Mouse (Mus musculus): ENCODE measurements at regions not wholly inside any gene's neighbourhood (a gene's known extent, or its start where the extent isn't known, plus 50 kb on each side); places are given as distances from the start of the nearest gene placed in this dataset.

DNA sequence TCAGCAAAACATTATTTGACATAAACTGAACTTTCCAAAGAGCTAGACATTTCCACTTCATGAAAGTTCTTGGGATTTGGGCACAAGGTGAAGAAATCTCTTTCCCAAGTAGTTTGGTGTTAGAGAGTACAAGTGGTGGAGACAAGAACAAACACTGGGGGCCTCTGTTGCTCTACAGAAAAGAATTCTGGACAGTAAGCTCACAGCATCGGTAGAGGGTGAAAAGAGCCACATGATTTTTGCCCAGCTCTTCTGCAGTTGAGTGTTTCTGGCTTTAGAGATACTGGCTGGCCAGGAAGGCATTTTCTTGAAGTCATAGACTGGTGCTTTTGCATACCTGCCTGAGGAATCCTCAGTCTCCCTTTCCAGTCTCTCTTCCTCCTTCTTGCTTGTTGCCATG is 127.8 kb downstream of the Stk31 start:
- DNase-seq (ENCODE audit: low read depth, low spot score) = no peak

DNA sequence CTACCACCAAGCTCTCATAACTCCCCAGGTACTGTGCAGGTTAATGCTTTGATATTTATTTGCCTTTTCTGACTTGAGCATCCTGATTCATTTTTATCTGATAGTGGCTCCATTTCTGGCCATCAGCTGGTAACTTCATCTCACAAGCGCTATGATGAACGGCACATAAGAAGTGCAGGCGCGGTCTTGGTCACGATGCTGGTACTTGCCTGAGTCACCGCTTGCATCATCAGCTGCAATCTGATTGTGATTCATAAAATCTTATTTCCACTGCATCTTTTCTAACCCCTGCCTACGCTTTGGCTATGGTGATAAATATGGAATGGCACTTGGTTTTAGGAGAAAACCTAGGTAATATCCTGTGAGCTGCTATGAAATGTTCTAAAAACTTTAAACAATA is 128.3 kb downstream of the Stk31 start:
- no peak for DNase-seq (ENCODE audit: low read depth, low spot score)

DNA sequence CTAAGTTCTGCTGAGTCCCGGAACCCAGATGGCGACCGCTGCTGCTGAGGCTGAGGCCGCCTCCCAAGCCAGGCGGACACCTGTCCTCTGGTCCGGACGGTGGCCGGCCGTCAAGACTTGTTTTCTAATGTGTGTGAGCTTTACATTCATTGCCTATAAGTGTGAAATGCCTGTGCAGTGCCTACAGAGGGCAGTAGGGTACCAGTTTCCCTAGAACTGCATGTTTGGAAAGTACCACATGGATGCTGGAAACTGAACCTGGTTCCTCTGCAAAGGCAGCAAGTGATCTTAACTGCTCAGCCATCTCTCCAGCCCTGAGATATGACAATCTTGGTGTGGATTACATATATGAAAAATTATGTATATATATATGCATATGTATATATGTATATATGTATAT is 138.6 kb downstream of the Stk31 start:
- no peak for DNase-seq (ENCODE audit: low read depth, low spot score)

GRCm38 (mm10) chr6:49534551-49534950 is 139.1 kb downstream of the Stk31 start:
- DNase-seq (ENCODE audit: low read depth, low spot score) = no peak

GRCm38 (mm10) chr6:49544946-49545345 is 149.5 kb downstream of the Stk31 start:
- DNase-seq (ENCODE audit: low read depth, low spot score) = no peak

GRCm38 (mm10) chr6:49555069-49555468 is 159.7 kb downstream of the Stk31 start:
- no peak for DNase-seq (ENCODE audit: low read depth, low spot score)

- no peak for DNase-seq (ENCODE audit: low read depth, low spot score)
Observed at GRCm38 (mm10) chr6:49558508-49558907, 163.1 kb downstream of the Stk31 start.

GRCm38 (mm10) chr6:49559112-49559511 is 163.7 kb downstream of the Stk31 start:
- DNase-seq (ENCODE audit: low read depth, low spot score) = peak; percentile 12

DNA sequence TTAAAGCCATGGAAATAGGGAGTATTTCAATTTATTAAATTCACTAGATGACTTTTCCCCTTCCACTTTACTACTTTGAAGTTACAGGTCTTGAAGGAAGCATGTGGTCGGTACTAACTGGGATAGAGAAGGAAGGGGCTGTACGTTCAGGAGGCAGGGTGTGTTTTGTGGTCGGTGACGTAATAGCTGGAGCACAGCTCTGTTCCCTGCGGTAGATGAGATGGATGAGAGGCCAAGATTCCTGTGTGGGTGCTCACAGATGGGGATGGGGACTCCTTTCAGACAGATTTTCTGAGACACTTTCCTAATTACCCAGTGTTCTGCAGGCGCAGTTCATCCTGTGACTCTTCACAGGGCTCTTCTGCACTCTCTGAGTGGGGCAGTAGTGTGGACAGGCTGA is 182.9 kb downstream of the Stk31 start:
- no peak for DNase-seq (ENCODE audit: low read depth, low spot score)

GRCm38 (mm10) chr6:49579691-49580090 is 184.3 kb downstream of the Stk31 start:
- no peak for DNase-seq (ENCODE audit: low read depth, low spot score)

GRCm38 (mm10) chr6:49582040-49582707 is 186.8 kb downstream of the Stk31 start:
- no peak for DNase-seq (ENCODE audit: low read depth, low spot score)

DNA sequence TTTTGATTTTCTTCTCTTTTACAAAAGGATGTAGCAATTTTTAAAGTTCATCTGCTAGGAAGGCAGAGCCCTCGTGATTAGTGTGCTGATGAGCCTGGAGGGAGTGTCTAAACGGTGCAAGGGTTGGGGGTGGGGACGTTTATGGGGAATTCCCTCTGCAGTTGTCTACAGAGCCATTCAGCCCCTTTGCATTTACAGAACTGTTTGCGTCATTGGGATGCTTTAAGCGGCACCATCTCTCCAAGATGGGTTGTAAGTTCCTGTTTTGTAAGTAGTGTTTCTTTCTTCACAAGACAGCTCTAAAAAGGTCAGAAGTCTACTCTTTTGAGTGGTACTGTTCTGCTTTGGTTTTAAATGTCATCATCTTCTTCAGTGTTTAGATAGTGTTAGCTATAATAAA is 191.1 kb downstream of the Stk31 start:
- DNase-seq (ENCODE audit: low read depth, low spot score) = no peak

GRCm38 (mm10) chr6:49588677-49589076 is 193.3 kb downstream of the Stk31 start:
- no peak for DNase-seq (ENCODE audit: low read depth, low spot score)

- peak; percentile 58 for DNase-seq (ENCODE audit: low read depth, low spot score)
Observed at GRCm38 (mm10) chr6:49590927-49591631, 195.7 kb downstream of the Stk31 start.

DNA sequence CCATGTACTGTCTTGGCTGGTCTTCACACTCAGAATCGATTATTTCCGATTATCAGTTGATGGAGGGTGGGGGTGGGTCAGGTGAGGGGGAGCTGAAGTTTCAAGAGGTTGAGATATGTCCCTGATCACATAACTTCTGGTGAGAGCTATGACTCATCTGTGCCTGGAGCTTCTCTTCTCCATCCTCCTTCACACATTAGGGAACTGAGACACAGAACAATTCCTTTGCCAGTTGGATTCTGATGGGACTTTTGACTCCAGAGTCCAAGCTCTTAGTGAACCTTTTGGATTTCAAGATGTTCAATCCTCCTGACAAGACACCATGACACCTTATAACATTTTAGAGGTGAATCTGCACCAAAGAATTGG is 196.2 kb downstream of the Stk31 start:
- DNase-seq (ENCODE audit: low read depth, low spot score) = no peak

DNA sequence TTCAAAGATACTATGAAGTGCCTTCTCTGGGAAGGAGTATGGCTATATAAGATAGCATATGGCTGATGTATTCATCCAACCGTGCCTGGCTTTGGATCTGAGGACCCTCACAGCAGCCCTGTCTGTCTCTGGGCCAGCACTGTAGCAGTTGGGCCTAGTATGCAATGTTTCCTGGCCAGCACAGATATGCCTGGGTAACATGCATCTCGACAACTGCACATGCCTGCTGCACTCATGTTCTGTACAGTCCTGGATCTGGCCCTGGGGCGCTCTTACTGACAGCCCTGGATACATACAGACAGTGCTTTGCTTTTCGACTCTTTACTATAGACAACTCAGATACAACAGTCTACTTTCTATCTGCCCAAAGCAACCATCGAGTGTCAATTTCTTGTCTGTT is 197.3 kb downstream of the Stk31 start:
- no peak for DNase-seq (ENCODE audit: low read depth, low spot score)

DNA sequence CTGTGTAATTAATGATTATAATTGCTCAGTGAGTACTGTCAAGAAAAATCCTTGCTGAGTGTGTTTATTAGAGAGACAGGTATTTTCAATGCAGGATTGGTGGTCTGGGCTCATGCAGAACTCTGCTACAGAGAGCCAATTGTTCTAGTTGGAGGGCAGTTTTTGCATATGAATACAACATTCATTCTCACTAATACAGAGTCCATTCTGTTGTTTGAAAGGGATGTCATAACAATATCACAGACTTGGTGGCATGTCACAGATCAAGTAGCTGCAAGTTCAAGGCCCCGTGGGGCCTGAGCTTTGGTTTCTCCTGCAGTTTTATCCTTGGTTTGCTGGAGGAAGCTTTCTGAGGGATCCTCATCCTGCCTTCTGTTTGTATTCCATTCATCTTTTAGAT is 207.8 kb downstream of the Stk31 start:
- DNase-seq (ENCODE audit: low read depth, low spot score) = no peak

GRCm38 (mm10) chr6:49603844-49604243 is 208.4 kb downstream of the Stk31 start:
- DNase-seq (ENCODE audit: low read depth, low spot score) = no peak

GRCm38 (mm10) chr6:49606028-49606427 is 210.6 kb downstream of the Stk31 start:
- no peak for DNase-seq (ENCODE audit: low read depth, low spot score)

- DNase-seq (ENCODE audit: low read depth, low spot score) = no peak
Observed at GRCm38 (mm10) chr6:49606626-49607158, 211.3 kb downstream of the Stk31 start.

DNA sequence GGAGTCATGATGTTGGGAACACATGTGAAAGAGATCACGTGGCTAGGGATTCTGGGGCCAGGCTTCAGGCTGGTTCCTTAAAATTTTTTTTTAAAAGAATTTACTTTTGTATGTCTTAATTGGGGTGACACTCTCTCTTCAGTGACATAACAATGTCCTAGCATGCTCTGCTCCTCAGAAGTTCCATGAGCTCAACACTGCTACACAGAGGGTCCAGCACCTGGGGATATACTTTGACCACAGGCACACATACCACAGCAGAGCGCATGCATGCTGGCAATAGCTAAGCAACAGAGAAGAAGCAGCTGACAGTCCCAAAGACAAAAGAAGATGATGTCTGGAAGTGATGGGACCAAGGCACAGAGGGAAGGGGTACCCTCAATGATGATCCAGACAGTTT is 198.4 kb upstream of the Npy start:
- DNase-seq (ENCODE audit: low read depth, low spot score) = no peak

GRCm38 (mm10) chr6:49624564-49624963 is 197.9 kb upstream of the Npy start:
- DNase-seq (ENCODE audit: low read depth, low spot score) = no peak

DNA sequence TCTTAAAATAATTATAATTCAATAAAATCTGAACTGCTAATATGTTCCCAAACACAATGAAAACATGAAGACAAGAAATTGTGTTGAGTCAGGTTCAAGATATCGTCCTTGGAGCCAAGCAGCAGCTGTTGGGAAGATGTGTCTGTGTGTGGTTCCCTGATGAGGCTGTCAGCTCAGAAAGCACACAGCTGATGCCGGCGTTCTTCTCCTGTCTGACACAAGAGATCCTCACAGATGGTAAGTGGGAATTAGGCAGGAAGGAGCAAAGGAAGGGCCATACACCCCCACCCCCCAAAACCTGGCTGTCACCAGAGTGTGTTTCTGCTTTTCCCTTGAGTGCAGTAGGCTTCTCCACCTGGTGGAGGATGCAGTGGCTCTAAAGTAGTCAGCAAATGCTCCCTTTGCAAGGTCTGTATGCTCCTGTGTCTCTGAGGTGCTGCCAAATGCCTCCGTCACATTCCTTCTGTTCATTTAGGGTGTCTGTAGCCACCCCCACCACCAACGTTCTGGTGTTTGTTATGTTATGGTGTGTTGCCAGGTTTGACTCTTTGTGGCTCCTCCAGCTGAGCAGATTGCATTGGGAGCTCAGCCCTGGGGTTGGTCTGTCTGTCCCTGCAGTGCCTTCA is 188.9 kb upstream of the Npy start:
- DNase-seq (ENCODE audit: low read depth, low spot score) = peak; percentile 65

Data from telencephalon, adult 2 months (tissue).